Comparison of ENCODE assay signal across 23 mouse cellular contexts in genomic region chr5:28298693-28299092, GRCm38 (mm10). TPM values are rescaled to one million over a fixed set of nuclear protein-coding genes. Genes with fewer than 3 reads are reported as not detected.
DNase-seq lines count a peak whose midpoint lies in the region; ATAC-seq and TF ChIP-seq lines count a peak whose summit lies in the region.
"Had no signal": no experiment of that assay in that cellular context is flagged by ENCODE, and none has a peak within 500 bp of the region (broad histone marks: within the 10 kb centered on the region; RNA-seq: fewer than 3 reads in every experiment).

No protein-coding gene starts in this region.

- no peak for TF ChIP-seq CTCF in brain, embryonic 14.5 days (IDR thresholded peaks at IDR 0.05; ENCODE audit: borderline replicate concordance, extremely low read depth, insufficient read depth, insufficient read length)

- H3K4me3 ChIP-seq in forebrain, embryonic 14.5 days (ENCODE audit: low read depth, low read length), result no peak overlapping the region
- H3K4me3 ChIP-seq in forebrain, embryonic 10.5 days, result no peak overlapping the region
- H3K4me3 ChIP-seq in liver, embryonic 11.5 days (ENCODE audit: low read depth, low read length), result no peak overlapping the region
- H3K4me3 ChIP-seq in liver, embryonic 12.5 days, result no peak overlapping the region
- H3K4me3 ChIP-seq: embryonic facial prominence, embryonic 12.5 days; heart, embryonic 13.5 days; hindbrain, embryonic 13.5 days had no signal

- no peaks in the 10 kb centered on the region for H3K4me1 ChIP-seq in forebrain, embryonic 14.5 days (ENCODE audit: control insufficient read depth, insufficient read depth, low read length)
- no peaks in the 10 kb centered on the region for H3K4me1 ChIP-seq in forebrain, embryonic 10.5 days
- no peaks in the 10 kb centered on the region for H3K4me1 ChIP-seq in liver, embryonic 11.5 days (replicated peaks; ENCODE audit: control insufficient read depth, insufficient read depth, low read length)
- H3K4me1 ChIP-seq in liver, embryonic 12.5 days, result no peaks in the 10 kb centered on the region
- H3K4me1 ChIP-seq: embryonic facial prominence, embryonic 12.5 days; heart, embryonic 13.5 days; hindbrain, embryonic 13.5 days had no signal

- DNase-seq in forebrain, embryonic 14.5 days (ENCODE audit: low spot score), result peak; percentile 52
- no peak for DNase-seq in forebrain, embryonic 10.5 days (ENCODE audit: extremely low spot score, low spot score)
- peak; percentile 21 for DNase-seq in liver, embryonic 11.5 days (ENCODE audit: low spot score)
- peak; percentile 76 for DNase-seq in 3T3-L1 (ENCODE audit: low read depth, low spot score)
- DNase-seq in brain, embryonic 14.5 days (ENCODE audit: low read depth), result peak; percentile 63
- DNase-seq in urinary bladder, postnatal 36 days (ENCODE audit: low spot score in 2 of 2), result no peak
- DNase-seq in right cerebral cortex, postnatal 4 days, result no peak
- DNase-seq: adrenal gland, postnatal 25 days; cerebellum, adult 2 months; cerebellum, postnatal 14 days; embryo, embryonic 11 days; gastrocnemius, postnatal 10 days; kidney, adult 11 months; kidney, adult 9 months had no signal

- no peak overlapping the region for H3K4me2 ChIP-seq in forebrain, embryonic 14.5 days (ENCODE audit: low read length)
- no peak overlapping the region for H3K4me2 ChIP-seq in liver, embryonic 11.5 days
- H3K4me2 ChIP-seq in liver, embryonic 12.5 days, result no peak overlapping the region
- H3K4me2 ChIP-seq: embryonic facial prominence, embryonic 12.5 days; heart, embryonic 13.5 days; hindbrain, embryonic 13.5 days had no signal

- H3K9me3 ChIP-seq in forebrain, embryonic 14.5 days (replicated peaks; ENCODE audit: control insufficient read depth, low read length), result no peaks in the 10 kb centered on the region
- no peaks in the 10 kb centered on the region for H3K9me3 ChIP-seq in forebrain, embryonic 10.5 days
- H3K9me3 ChIP-seq in liver, embryonic 11.5 days (ENCODE audit: control insufficient read depth, low read length), result no peaks in the 10 kb centered on the region
- no peaks in the 10 kb centered on the region for H3K9me3 ChIP-seq in liver, embryonic 12.5 days (replicated peaks)
- H3K9me3 ChIP-seq: embryonic facial prominence, embryonic 12.5 days; heart, embryonic 13.5 days; hindbrain, embryonic 13.5 days had no signal

- TF ChIP-seq POLR2A in brain, embryonic 14.5 days (IDR thresholded peaks at IDR 0.05; ENCODE audit: borderline replicate concordance, extremely low read depth, insufficient read depth, insufficient read length, poor library complexity, severe bottlenecking), result no peak

- ATAC-seq in forebrain, embryonic 14.5 days, result peak; percentile 66; the same call in 1 of the 2 replicates
- no peak for ATAC-seq in liver, embryonic 11.5 days (replicated peaks; ENCODE audit: low FRiP score)
- ATAC-seq in liver, embryonic 12.5 days, result no peak
- ATAC-seq: activated CD4-positive, CD25-positive, alpha-beta regulatory T cell, adult 4 months; hindbrain, postnatal 0 days; Patski had no signal

- H3K27ac ChIP-seq in forebrain, embryonic 14.5 days (ENCODE audit: low read depth, low read length), result peak overlapping the region; percentile 6; the same call in 1 of the 2 replicates
- no peak overlapping the region for H3K27ac ChIP-seq in forebrain, embryonic 10.5 days
- H3K27ac ChIP-seq in liver, embryonic 11.5 days (ENCODE audit: low read depth, low read length), result no peak overlapping the region
- H3K27ac ChIP-seq in liver, embryonic 12.5 days, result no peak overlapping the region
- H3K27ac ChIP-seq: embryonic facial prominence, embryonic 12.5 days; heart, embryonic 13.5 days; hindbrain, embryonic 13.5 days; hindbrain, postnatal 0 days had no signal

- 72% methylated on average over 3 of the region's 3 CpGs for WGBS in forebrain, embryonic 14.5 days
- 69% methylated on average over 3 of the region's 3 CpGs for WGBS in forebrain, embryonic 10.5 days
- WGBS in liver, embryonic 11.5 days, result 58% methylated on average over 3 of the region's 3 CpGs
- WGBS in liver, embryonic 12.5 days (ENCODE audit: insufficient replicate concordance), result 38% methylated on average over 3 of the region's 3 CpGs

- H3K36me3 ChIP-seq in forebrain, embryonic 14.5 days (ENCODE audit: control insufficient read depth, insufficient read depth, low read length), result no peaks in the 10 kb centered on the region
- H3K36me3 ChIP-seq in forebrain, embryonic 10.5 days (replicated peaks), result no peaks in the 10 kb centered on the region
- no peaks in the 10 kb centered on the region for H3K36me3 ChIP-seq in liver, embryonic 11.5 days (ENCODE audit: control insufficient read depth, insufficient read depth, low read length)
- H3K36me3 ChIP-seq in liver, embryonic 12.5 days, result no peaks in the 10 kb centered on the region
- H3K36me3 ChIP-seq: embryonic facial prominence, embryonic 12.5 days; heart, embryonic 13.5 days; hindbrain, embryonic 13.5 days had no signal

- no peaks in the 10 kb centered on the region for H3K27me3 ChIP-seq in forebrain, embryonic 14.5 days (replicated peaks; ENCODE audit: control insufficient read depth, insufficient read depth, low read length)
- no peaks in the 10 kb centered on the region for H3K27me3 ChIP-seq in forebrain, embryonic 10.5 days (ENCODE audit: poor library complexity, severe bottlenecking)
- H3K27me3 ChIP-seq in liver, embryonic 11.5 days (replicated peaks; ENCODE audit: control insufficient read depth, insufficient read depth, low read length), result no peaks in the 10 kb centered on the region
- H3K27me3 ChIP-seq in liver, embryonic 12.5 days (replicated peaks), result 0 out of 2 replicates have a peak, but pooled peaks cover 5% of the 10 kb centered on the region
- H3K27me3 ChIP-seq: embryonic facial prominence, embryonic 12.5 days; hindbrain, embryonic 13.5 days had no signal

- no peak overlapping the region for H3K9ac ChIP-seq in forebrain, embryonic 14.5 days (ENCODE audit: low read length)
- no peak overlapping the region for H3K9ac ChIP-seq in liver, embryonic 11.5 days (ENCODE audit: low read depth, low read length)
- H3K9ac ChIP-seq in liver, embryonic 12.5 days, result no peak overlapping the region
- H3K9ac ChIP-seq: embryonic facial prominence, embryonic 12.5 days; heart, embryonic 13.5 days; hindbrain, embryonic 13.5 days had no signal

RNA-seq across cellular contexts. Expression of gene Rbm33, which starts 18.2 kb away (rescaled TPM):
- 21.4 and 21.7 TPM in 2 replicates for polyA plus RNA-seq in forebrain, embryonic 14.5 days (2014; fragmentation: Nextera tagmentation; extraction: Ambion mirVana)
- polyA plus RNA-seq in forebrain, embryonic 10.5 days (2016; fragmentation: Nextera tagmentation; extraction: Ambion mirVana), result 14.1 and 15.2 TPM in 2 replicates
- 11.1 and 12.7 TPM in 2 replicates for polyA plus RNA-seq in liver, embryonic 11.5 days (2014; fragmentation: Nextera tagmentation; extraction: Ambion mirVana)
- 10.7 and 11.7 TPM in 2 replicates for polyA plus RNA-seq in liver, embryonic 12.5 days (2016; fragmentation: Nextera tagmentation; extraction: Ambion mirVana)
- 55.1 and 62.6 TPM in 2 replicates for polyA plus RNA-seq in brain, embryonic 14.5 days (2012; rRNA removed)

RNA-seq across cellular contexts. Expression of gene Cnpy1, which starts 53.1 kb away (rescaled TPM):
- polyA plus RNA-seq in forebrain, embryonic 14.5 days (2014; fragmentation: Nextera tagmentation; extraction: Ambion mirVana), result 1.1 TPM in 2 replicates
- polyA plus RNA-seq in forebrain, embryonic 10.5 days (2016; fragmentation: Nextera tagmentation; extraction: Ambion mirVana), result 0.79 and 1.6 TPM in 2 replicates
- 0.13 and 0.16 TPM in 2 replicates for polyA plus RNA-seq in liver, embryonic 11.5 days (2014; fragmentation: Nextera tagmentation; extraction: Ambion mirVana)
- not detected in 2 replicates for polyA plus RNA-seq in liver, embryonic 12.5 days (2016; fragmentation: Nextera tagmentation; extraction: Ambion mirVana)
- 41.7 and 54.6 TPM in 2 replicates for polyA plus RNA-seq in brain, embryonic 14.5 days (2012; rRNA removed)
- polyA plus RNA-seq: activated CD4-positive, CD25-positive, alpha-beta regulatory T cell, adult 4 months; C2C12; heart, embryonic 13.5 days; heart, postnatal 0 days; Patski had no signal

Comparison
In these comparisons a context has a peak if more than half of its experiments do, and no peak if none do; other contexts are left out.
1. DNase-seq: peak in forebrain, embryonic 14.5 days (single experiment), liver, embryonic 11.5 days (single experiment), 3T3-L1 (single experiment) and brain, embryonic 14.5 days (single experiment); none in forebrain, embryonic 10.5 days (single experiment), urinary bladder, postnatal 36 days (0 of 2) and right cerebral cortex, postnatal 4 days (single experiment).
2. RNA of gene Cnpy1, which starts 53.1 kb away (polyA plus RNA-seq): 41.7 to 54.6 TPM in brain, embryonic 14.5 days; 0.79 to 1.6 TPM in forebrain, embryonic 10.5 days, 1.1 TPM in forebrain, embryonic 14.5 days, 0.13 to 0.16 TPM in liver, embryonic 11.5 days and not detected in liver, embryonic 12.5 days; every median in the first group is over 10 times any median in the second.